Mouse (Mus musculus) bone marrow, adult 2 months (tissue): ENCODE results near the gene Gm10721.
"Not testable (repeated sequence)": the region's sequence is repeated elsewhere in the genome, so short reads cannot be mapped to it uniquely, and the experiment has no call there.

Experiments
- CTCF ChIP-seq: fragments of 200-500 bp; IDR thresholded peaks from 2 replicates; pipeline ENCODE4 v1.5.1; 2011; ENCODE audit warnings: low read length, control low read depth; ENCODE audit not compliant: control insufficient read depth, insufficient read depth
- POLR2A ChIP-seq: fragments of 200-500 bp; IDR thresholded peaks from 2 replicates; pipeline ENCODE4 v1.6.1; 2011; ENCODE audit warnings: low read depth, mild to moderate bottlenecking, control low read depth, low read length, borderline replicate concordance; ENCODE audit not compliant: control insufficient read depth

DNA sequence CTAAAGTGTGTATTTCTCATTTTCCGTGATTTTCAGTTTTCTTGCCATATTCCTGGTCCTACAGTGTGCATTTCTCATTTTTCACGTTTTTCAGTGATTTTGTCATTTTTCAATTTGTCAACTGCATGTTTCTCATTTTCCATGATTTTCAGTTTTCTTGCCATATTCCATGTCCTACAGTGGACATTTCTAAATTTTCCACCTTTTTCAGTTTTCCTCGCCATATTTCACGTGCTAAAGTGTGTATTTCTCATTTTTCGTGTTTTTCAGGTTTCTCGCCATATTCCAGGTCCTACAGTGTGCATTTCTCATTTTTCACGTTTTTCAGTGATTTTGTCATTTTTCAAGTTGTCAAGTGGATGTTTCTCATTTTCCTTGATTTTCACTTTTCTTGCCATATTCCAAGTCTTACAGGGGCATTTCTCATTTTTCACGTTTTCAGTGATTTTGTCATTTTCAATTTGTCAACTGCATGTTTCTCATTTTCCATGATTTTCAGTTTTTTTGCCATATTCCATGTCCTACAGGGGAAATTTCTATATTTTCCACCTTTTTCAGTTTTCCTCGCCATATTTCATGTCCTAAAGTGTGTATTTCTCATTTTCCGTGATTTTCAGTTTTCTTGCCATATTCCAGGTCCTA lies 17.9 kb downstream of the Gm10721 start:
- not testable (repeated sequence) for TF ChIP-seq POLR2A, CTCF
